Mouse (Mus musculus): ENCODE measurements at regions not wholly inside any gene's neighbourhood (a gene's known extent, or its start where the extent isn't known, plus 50 kb on each side); places are given as distances from the start of the nearest gene placed in this dataset.

DNA sequence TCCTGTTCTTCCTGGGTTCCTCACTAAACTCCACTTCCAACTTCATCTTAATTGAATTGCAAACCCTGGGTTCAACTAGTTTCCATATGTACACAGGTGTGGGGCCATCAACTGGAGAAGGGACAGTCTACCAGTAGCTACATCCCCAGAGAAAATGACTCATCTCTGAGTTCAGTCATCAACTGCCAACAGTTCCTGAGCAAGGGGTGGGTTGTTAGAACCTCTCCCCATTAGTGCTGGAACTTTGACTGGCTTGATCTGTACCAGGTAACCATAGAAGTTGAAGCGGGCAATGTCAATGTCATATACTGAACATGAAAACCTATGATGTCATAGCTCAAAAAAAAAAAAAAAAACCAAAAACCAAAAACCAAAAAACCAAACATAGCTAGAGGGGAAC, 69.8 kb downstream of the Gm21750 start:
- WGBS = 94% methylated on average over 1 of the region's 1 CpGs

DNA sequence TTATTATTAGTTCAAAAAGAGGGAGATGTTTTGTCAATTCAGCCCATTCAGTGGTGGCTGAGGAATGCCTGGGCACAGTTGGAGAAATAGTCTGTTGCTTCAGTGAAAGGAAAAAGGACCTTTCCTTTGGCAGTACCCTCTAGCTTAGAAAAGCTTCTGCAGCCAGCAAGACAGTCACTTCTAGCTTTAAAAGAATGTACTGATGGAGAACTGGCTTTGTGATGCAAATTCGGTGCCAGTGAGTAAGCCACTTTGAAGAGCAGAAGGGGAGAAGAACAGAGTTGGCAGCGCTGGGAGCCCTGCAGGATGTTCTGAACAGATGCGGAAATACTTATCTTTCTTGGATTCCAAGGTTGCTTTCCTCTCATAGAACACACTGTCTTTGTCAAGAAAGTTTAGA, 71.1 kb downstream of the Gm21750 start:
- Histone ChIP-seq H3K27me3 (replicated peaks) (no peaks in the 10 kb centered on the region), H3K36me3 (replicated peaks) (no peaks in the 10 kb centered on the region), H3K9me3 (no peaks in the 10 kb centered on the region), H3K4me2 (no peak overlapping the region), H3K9ac (no peak overlapping the region), H3K4me1 (no peaks in the 10 kb centered on the region), H3K27ac (no peak overlapping the region), H3K4me3 (no peak overlapping the region)
- 31% methylated on average over 3 of the region's 3 CpGs for WGBS
- no peak for ATAC-seq (replicated peaks)

More for the DNA sequence above, 69.8 kb downstream of the Gm21750 start:
- H3K4me3 ChIP-seq = no peak overlapping the region
- no peak overlapping the region for H3K9ac ChIP-seq
- no peaks in the 10 kb centered on the region for H3K36me3 ChIP-seq (replicated peaks)
- no peak overlapping the region for H3K27ac ChIP-seq
- H3K9me3 ChIP-seq = no peaks in the 10 kb centered on the region
- H3K4me2 ChIP-seq = no peak overlapping the region
- ATAC-seq (replicated peaks) = no peak
- H3K27me3 ChIP-seq (replicated peaks) = no peaks in the 10 kb centered on the region
- H3K4me1 ChIP-seq = no peaks in the 10 kb centered on the region

DNA sequence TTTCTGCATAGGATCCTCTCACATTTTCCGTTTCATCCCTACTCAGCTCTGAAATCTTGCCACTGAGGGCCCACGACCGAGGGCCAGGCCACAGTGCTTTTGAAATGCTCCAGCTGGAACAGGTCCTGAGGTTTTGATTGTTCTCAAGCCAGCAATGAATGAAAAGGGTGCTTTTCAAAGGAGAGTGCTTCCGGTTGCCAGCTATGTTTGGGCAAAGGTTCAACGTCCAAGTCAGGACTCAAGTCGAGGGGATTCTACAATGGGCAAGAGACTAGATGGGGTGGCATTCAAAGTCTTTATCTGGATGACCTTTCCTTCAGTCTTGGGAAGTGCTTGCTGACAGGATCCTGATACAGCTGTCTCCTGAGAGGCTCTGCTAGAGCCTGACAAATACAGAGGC, 89.8 kb downstream of the Gm21750 start:
- Histone ChIP-seq H3K27ac (no peak overlapping the region), H3K27me3 (replicated peaks) (no peaks in the 10 kb centered on the region), H3K9ac (no peak overlapping the region), H3K36me3 (replicated peaks) (no peaks in the 10 kb centered on the region), H3K4me1 (no peaks in the 10 kb centered on the region), H3K9me3 (no peaks in the 10 kb centered on the region), H3K4me2 (no peak overlapping the region), H3K4me3 (no peak overlapping the region)
- 75% methylated on average over 6 of the region's 6 CpGs for WGBS
- ATAC-seq (replicated peaks) = no peak

DNA sequence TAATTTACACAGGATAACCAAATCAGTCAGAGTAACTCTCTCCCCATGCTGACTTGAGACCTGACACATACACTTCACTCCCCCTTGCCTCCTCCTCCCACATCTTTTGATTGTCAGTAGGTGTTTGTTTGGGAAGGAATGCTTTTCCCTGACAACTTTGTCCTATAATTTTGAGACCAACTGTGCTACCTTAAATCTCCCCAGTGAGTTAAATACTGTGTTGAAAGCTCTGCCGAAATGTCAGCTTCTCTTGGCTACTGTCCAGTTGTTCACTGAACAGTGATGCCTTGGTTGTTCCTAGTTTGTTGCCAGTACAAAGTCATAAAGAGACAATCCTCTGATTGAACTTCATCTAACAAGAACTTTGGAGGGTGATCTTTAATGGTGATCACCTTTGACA, 99.0 kb downstream of the Gm21750 start:
- ATAC-seq (replicated peaks) = no peak
- H3K4me1 ChIP-seq = no peaks in the 10 kb centered on the region
- no peaks in the 10 kb centered on the region for H3K36me3 ChIP-seq (replicated peaks)
- H3K9me3 ChIP-seq = no peaks in the 10 kb centered on the region
- 52% methylated on average over 1 of the region's 1 CpGs for WGBS
- no peak overlapping the region for H3K27ac ChIP-seq
- no peak overlapping the region for H3K4me2 ChIP-seq
- no peak overlapping the region for H3K4me3 ChIP-seq
- H3K27me3 ChIP-seq (replicated peaks) = no peaks in the 10 kb centered on the region
- no peak overlapping the region for H3K9ac ChIP-seq

DNA sequence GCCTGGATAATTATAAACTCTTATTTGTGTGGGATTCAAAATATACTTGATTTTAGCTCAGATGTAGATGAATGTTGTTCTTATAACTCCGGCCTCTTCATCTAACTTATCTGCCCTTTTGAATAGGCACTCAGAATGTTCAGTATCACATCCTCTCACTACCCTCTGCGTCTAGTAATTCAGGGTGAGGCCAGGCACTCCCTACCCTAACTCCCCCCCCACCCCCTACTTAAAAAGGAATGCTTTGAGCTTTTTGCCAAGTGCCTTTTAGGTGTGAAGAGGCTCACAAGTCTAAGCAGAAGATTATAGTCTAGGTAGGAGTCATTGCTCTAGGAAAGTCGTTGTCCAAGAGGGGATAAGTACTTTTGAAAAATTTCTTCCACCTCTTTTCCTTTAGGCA, 111.9 kb downstream of the Gm21750 start:
- Histone ChIP-seq H3K4me2 (no peak overlapping the region), H3K36me3 (replicated peaks) (no peaks in the 10 kb centered on the region), H3K9ac (no peak overlapping the region), H3K9me3 (no peaks in the 10 kb centered on the region), H3K27me3 (replicated peaks) (no peaks in the 10 kb centered on the region), H3K4me1 (no peaks in the 10 kb centered on the region), H3K27ac (no peak overlapping the region), H3K4me3 (no peak overlapping the region)
- WGBS = 76% methylated on average over 3 of the region's 3 CpGs
- no peak for ATAC-seq (replicated peaks)

DNA sequence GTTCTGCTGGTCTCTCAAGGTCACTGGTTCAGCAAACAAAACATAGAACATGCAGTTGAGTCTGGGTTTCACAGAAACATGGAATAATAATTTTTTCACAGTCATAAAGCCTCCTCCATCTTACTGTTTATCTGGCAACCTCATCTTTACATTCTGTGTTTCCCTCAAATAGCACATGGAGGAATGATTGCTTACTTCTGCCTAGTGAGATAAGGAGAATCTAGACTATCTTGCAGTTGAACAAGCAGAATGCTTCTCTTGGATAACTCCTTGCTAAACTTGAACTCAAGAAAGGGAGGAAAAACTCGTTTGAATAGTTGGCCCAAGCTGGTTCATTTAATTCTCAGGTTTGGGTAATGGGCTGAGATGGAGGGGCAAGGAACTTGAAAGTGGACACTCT, 112.8 kb downstream of the Gm21750 start:
- WGBS = 24% methylated on average over 1 of the region's 1 CpGs

DNA sequence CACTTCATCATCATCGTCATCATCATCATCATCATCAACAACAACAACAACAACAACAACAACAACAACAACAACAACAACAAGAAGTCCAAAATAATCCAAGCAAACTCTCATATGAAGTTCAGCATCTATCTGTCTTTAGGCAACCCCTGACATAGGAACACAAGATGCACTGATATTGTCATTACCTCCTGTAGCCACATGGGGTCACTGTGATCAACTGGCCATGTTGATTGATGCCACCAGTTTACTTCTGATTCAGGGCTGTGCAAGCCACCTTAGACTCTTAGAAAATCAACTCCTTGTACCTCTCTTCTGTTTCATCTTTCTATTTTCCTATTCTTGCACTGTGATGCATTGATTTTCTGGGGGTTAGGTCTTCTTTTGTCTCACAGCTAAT, 115.0 kb downstream of the Gm21750 start:
- H3K27ac ChIP-seq = no peak overlapping the region
- ATAC-seq (replicated peaks) = peak; percentile 79; the same call in 1 of the 2 replicates
- no peaks in the 10 kb centered on the region for H3K36me3 ChIP-seq (replicated peaks)
- H3K27me3 ChIP-seq (replicated peaks) = no peaks in the 10 kb centered on the region
- no peaks in the 10 kb centered on the region for H3K4me1 ChIP-seq
- H3K9ac ChIP-seq = no peak overlapping the region
- no peaks in the 10 kb centered on the region for H3K9me3 ChIP-seq
- no peak overlapping the region for H3K4me3 ChIP-seq
- no peak overlapping the region for H3K4me2 ChIP-seq
- 7% methylated on average over 1 of the region's 1 CpGs for WGBS

More for the DNA sequence above, 112.8 kb downstream of the Gm21750 start:
- H3K36me3 ChIP-seq (replicated peaks) = no peaks in the 10 kb centered on the region
- no peak overlapping the region for H3K27ac ChIP-seq
- H3K4me1 ChIP-seq = no peaks in the 10 kb centered on the region
- no peaks in the 10 kb centered on the region for H3K9me3 ChIP-seq
- no peak overlapping the region for H3K4me2 ChIP-seq
- ATAC-seq (replicated peaks) = no peak
- no peak overlapping the region for H3K9ac ChIP-seq
- no peak overlapping the region for H3K4me3 ChIP-seq
- H3K27me3 ChIP-seq (replicated peaks) = no peaks in the 10 kb centered on the region

DNA sequence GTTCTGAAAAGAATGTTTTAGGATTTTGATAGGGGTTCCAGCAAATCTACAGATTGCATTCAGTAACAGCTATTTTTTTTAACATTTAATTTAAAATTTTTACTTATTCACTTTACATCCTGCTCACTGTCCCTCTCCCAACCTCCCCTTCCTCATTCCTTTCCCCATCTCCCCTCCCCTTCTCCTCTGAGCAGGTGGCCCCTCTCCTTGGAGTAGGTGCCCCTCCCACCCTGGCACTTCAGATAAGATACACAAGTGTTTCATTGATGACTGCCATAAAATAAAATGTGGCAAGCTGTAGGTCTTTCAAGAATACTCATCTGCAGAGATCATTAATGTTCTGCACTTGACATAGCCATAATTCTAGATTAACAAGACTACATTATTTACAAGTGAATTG, 146.1 kb downstream of the Gm21750 start:
- Histone ChIP-seq H3K9ac (no peak overlapping the region), H3K27ac (no peak overlapping the region), H3K27me3 (replicated peaks) (no peaks in the 10 kb centered on the region), H3K36me3 (replicated peaks) (no peaks in the 10 kb centered on the region), H3K4me3 (no peak overlapping the region), H3K9me3 (no peaks in the 10 kb centered on the region), H3K4me2 (no peak overlapping the region), H3K4me1 (no peaks in the 10 kb centered on the region)
- ATAC-seq (replicated peaks) = no peak

DNA sequence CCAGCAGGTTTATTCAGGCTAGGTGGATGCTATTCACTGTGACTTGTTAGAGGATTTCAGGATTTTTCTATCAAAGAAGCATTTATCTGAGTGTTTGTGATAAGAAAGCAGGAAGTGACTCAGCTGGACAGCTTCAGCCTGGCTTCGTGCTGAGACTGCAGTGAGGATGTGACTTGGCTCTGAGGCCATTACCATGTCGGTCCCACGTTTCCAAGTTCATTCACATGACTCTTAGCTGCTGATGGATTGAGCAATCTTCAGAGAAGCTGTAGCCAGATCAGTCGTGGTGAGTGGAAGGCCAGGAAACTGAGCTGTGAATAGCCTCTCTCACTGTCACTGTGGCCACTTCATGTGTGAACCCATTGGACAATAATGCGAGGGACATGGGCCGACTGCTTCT, 177.9 kb downstream of the Gm21750 start:
- ATAC-seq (replicated peaks) = no peak
- 79% methylated on average over 6 of the region's 6 CpGs for WGBS
- no peak overlapping the region for H3K27ac ChIP-seq
- H3K4me3 ChIP-seq = no peak overlapping the region
- H3K27me3 ChIP-seq (replicated peaks) = no peaks in the 10 kb centered on the region
- H3K36me3 ChIP-seq (replicated peaks) = no peaks in the 10 kb centered on the region
- H3K9me3 ChIP-seq = no peaks in the 10 kb centered on the region
- no peaks in the 10 kb centered on the region for H3K4me1 ChIP-seq
- H3K9ac ChIP-seq = no peak overlapping the region
- H3K4me2 ChIP-seq = no peak overlapping the region

DNA sequence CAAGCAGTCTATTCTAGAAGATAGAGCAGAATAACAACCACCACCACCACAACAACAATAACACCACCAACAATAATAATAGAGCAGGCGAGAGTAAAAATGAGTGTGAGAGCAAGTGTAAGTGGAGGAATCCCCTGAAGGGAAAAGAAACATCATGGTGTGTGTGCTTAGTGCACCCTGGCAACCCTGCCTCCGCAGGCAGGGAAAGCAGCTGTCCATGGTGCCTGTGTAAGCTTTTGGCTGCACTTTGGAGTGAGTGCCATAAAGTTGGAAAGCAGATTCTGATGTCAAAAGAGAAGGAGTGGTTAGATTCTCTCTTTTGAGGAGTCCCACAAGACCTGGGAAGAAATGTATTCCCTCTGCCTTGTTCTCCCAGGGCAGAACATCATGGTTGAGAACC, 200.8 kb downstream of the Gm21750 start:
- no peak overlapping the region for H3K27ac ChIP-seq
- H3K4me3 ChIP-seq = no peak overlapping the region
- no peaks in the 10 kb centered on the region for H3K36me3 ChIP-seq (replicated peaks)
- no peaks in the 10 kb centered on the region for H3K9me3 ChIP-seq
- no peaks in the 10 kb centered on the region for H3K4me1 ChIP-seq
- 64% methylated on average over 2 of the region's 2 CpGs for WGBS
- no peaks in the 10 kb centered on the region for H3K27me3 ChIP-seq (replicated peaks)
- H3K4me2 ChIP-seq = no peak overlapping the region
- no peak overlapping the region for H3K9ac ChIP-seq
- ATAC-seq (replicated peaks) = no peak

DNA sequence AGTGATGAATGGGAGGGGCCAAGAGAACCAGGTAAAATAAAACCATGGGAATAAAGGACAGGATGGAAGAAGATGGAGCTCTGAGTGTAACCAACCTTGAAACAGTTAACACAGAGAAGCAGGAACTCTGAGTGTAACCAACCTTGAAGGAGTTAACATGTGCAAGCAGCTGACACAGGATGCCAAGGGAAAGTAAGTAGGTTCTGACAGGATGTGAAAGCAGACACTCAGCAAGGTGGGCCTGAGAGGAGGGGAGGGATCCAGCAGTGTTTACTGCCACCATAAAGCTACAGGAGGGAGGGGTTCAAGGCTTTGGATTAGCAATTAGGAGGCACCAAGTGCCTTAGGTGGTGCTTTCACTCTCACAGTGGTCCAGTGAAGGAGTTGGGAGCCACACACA, 213.3 kb downstream of the Gm21750 start:
- Histone ChIP-seq H3K27ac (no peak overlapping the region), H3K4me2 (no peak overlapping the region), H3K36me3 (replicated peaks) (no peaks in the 10 kb centered on the region), H3K9me3 (no peaks in the 10 kb centered on the region), H3K9ac (no peak overlapping the region), H3K4me3 (no peak overlapping the region), H3K27me3 (replicated peaks) (no peaks in the 10 kb centered on the region), H3K4me1 (no peaks in the 10 kb centered on the region)
- no peak for ATAC-seq (replicated peaks)

DNA sequence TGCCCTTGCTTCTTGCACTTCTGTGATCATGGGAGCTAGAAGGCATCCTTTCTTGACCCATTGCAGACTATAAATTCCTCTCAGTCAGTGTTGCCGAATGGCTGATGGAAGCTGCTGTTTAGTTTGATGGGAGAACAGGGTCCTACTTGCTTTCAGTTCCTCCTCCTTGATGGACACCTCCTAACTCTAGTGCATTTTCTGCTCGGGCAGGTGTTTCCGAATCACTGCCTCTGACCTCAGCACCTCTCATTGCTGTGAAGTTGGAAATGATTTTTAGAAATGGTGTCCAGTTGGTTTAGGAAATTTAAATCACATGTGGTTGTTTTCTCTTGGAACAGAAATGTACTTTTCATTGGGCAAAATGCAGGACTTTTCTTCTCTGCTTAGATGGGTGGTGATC, 214.9 kb downstream of the Gm21750 start:
- no peak for ATAC-seq (replicated peaks)
- H3K27me3 ChIP-seq (replicated peaks) = no peaks in the 10 kb centered on the region
- 84% methylated on average over 3 of the region's 3 CpGs for WGBS

DNA sequence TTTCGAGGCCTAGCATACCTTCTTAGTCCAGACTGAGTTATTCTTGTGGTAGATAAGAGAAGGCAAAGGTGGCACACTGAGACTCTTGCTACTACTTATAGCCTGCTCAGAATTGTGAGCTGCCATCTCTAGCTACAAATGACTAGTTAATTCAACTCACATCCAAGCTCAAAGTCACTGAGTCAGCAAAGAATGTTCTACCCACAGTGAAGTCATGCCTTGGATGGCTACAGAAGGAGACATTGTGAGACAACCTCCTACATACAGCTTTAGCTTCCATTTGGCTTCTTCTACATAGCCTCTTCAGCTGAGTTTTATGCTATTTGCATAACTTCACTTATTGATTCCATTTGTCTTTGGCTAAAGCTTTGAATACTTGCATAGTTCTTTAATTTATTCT, 217.2 kb downstream of the Gm21750 start:
- Histone ChIP-seq H3K36me3 (replicated peaks) (no peaks in the 10 kb centered on the region), H3K9me3 (no peaks in the 10 kb centered on the region), H3K4me3 (no peak overlapping the region), H3K27ac (no peak overlapping the region), H3K4me1 (no peaks in the 10 kb centered on the region), H3K27me3 (replicated peaks) (no peaks in the 10 kb centered on the region), H3K9ac (no peak overlapping the region), H3K4me2 (no peak overlapping the region)
- ATAC-seq (replicated peaks) = no peak
- 85% methylated on average over 1 of the region's 1 CpGs for WGBS

More for the DNA sequence above, 214.9 kb downstream of the Gm21750 start:
- H3K4me2 ChIP-seq = no peak overlapping the region
- no peaks in the 10 kb centered on the region for H3K9me3 ChIP-seq
- no peak overlapping the region for H3K27ac ChIP-seq
- H3K4me3 ChIP-seq = no peak overlapping the region
- H3K4me1 ChIP-seq = no peaks in the 10 kb centered on the region
- no peak overlapping the region for H3K9ac ChIP-seq
- no peaks in the 10 kb centered on the region for H3K36me3 ChIP-seq (replicated peaks)

DNA sequence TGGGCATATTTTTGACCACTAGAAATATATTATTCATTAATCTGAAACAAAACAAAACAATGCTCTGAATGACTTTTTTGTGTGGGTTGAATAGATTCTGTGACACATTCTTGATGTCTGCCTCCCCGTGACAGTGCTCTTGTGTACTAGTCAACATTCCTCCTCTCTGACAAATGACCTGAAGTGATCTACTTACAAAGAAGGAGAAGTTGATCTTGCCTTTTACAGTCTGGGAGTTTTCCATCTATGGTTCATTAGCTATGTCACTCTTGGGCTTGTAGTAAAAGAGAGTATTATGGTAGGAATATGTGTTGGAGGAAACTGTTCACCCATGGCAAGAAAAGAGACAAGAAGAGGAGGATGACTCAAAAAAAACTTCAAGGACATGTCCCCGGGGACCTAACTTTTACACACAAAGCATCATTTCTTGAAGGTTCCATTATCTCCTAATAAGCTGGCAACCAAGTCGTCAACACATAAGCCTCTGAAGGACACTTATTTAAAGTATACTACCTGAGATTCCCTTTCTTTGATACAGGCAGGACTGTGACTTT, 217.9 kb downstream of the Gm21750 start:
- Histone ChIP-seq H3K36me3 (replicated peaks) (no peaks in the 10 kb centered on the region), H3K9ac (no peak overlapping the region), H3K4me2 (no peak overlapping the region), H3K27ac (no peak overlapping the region), H3K9me3 (no peaks in the 10 kb centered on the region), H3K4me3 (no peak overlapping the region), H3K27me3 (replicated peaks) (no peaks in the 10 kb centered on the region), H3K4me1 (no peaks in the 10 kb centered on the region)
- WGBS = 82% methylated on average over 3 of the region's 3 CpGs
- ATAC-seq (replicated peaks) = no peak
